Mouse (Mus musculus) megakaryocyte, embryonic 14.5 days (primary cell): ENCODE measurements around the gene Wdr20rt.

Source experiments
- FLI1 ChIP-seq: IDR thresholded peaks from 2 replicates; pipeline ENCODE4 v1.6.1; 2012; ENCODE audit warnings: low read length, inconsistent platforms, mixed read lengths
- GATA1 ChIP-seq: IDR thresholded peaks from 3 replicates; pipeline ENCODE4 v1.6.1; 2012; ENCODE audit warnings: mixed read lengths, low read length, inconsistent platforms, borderline replicate concordance

DNA sequence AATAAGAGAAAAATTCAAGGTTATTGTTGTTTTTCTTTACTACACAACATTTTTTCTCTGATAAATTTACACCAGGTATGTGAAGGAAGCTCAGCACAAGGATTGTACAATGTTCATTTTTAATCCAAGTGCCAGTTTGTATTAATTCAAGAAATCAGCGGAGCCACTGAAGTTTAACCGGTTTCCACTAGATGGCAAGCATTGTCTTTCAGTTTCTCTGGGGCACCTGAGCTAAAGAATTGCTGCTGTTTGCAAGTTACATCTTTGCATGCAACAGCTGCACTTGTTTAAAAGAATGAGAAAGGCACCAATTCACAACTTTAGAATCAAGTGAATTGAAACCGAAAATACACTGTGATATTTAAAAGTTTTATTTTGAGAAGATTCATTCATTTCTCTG lies 38.0 kb upstream of the Wdr20rt start:
- TF ChIP-seq GATA1 (no peak), FLI1 (no peak)
